Mouse (Mus musculus): ENCODE results near the gene Habp2. TPM values are rescaled to one million over a fixed set of nuclear protein-coding genes. Genes with fewer than 3 reads are reported as not detected.

Gene Habp2
- polyA plus RNA-seq, 1 experiment, result not detected

DNA sequence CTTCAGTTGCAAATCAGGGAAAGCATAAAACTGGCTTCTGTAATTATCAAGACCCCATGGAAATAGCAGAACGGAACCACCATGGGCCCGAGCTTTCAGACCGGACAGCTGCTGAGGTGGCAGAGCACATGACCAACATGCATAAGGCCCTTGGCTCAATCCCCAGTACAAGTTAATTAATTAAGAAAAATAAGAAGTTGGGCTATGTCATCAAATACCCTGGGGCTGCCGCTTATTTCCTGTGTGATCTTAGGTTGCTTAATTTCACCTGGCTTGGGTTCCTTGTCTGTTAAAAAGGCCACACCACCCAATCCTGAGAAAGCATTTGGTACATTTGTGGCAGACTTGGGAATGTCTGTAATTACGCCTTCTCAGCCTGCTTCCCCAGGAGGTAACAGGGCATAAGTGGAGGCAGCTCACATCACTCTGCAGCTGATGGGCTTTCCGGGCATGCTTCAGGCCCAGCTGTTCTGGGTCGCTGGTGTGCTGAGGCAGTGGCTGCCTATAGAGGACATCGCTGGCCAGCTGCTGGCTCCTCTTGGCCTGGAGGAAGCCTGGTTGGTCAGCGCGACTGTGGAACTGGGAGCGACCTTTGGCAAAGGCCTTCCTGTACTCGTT lies 34.5 kb downstream of the Habp2 start:
- Histone ChIP-seq H3K27ac (ENCODE audit: insufficient read depth, low read length) (no peak overlapping the region), H3K9ac (ENCODE audit: low read depth, poor library complexity, severe bottlenecking) (no peak overlapping the region), H3K9me3 (replicated peaks; ENCODE audit: control insufficient read depth, insufficient read depth, low read length, poor library complexity, severe bottlenecking) (no peaks in the 10 kb centered on the region), H3K4me3 (ENCODE audit: low read depth, low read length) (no peak overlapping the region), H3K27me3 (ENCODE audit: control insufficient read depth, insufficient read depth, low read length, poor library complexity, severe bottlenecking) (no peaks in the 10 kb centered on the region), H3K4me1 (ENCODE audit: control insufficient read depth, insufficient read depth, low read length) (no peaks in the 10 kb centered on the region), H3K36me3 (ENCODE audit: control insufficient read depth, insufficient read depth, low read length, poor library complexity, severe bottlenecking) (no peaks in the 10 kb centered on the region)
- no peak for TF ChIP-seq CTCF (IDR thresholded peaks at IDR 0.05; ENCODE audit: low read depth, low read length)
- no peak for TF ChIP-seq EP300 (IDR thresholded peaks at IDR 0.05; ENCODE audit: insufficient read depth, low read depth, low read length)
- TF ChIP-seq POLR2A (IDR thresholded peaks at IDR 0.05; ENCODE audit: insufficient read depth, low read length), result no peak

GRCm38 (mm10) chr19:56325676-56326075 lies 38.7 kb downstream of the Habp2 start:
- H3K4me1 ChIP-seq (ENCODE audit: control insufficient read depth, insufficient read depth, low read length), result no peaks in the 10 kb centered on the region

GRCm38 (mm10) chr19:56326243-56326855 lies 39.4 kb downstream of the Habp2 start:
- TF ChIP-seq POLR2A (IDR thresholded peaks at IDR 0.05; ENCODE audit: insufficient read depth, low read length) (no peak), CTCF (IDR thresholded peaks at IDR 0.05; ENCODE audit: low read depth, low read length) (no peak), EP300 (IDR thresholded peaks at IDR 0.05; ENCODE audit: insufficient read depth, low read depth, low read length) (no peak)
- Histone ChIP-seq H3K27me3 (ENCODE audit: control insufficient read depth, insufficient read depth, low read length, poor library complexity, severe bottlenecking) (no peaks in the 10 kb centered on the region), H3K27ac (ENCODE audit: insufficient read depth, low read length) (no peak overlapping the region), H3K9ac (ENCODE audit: low read depth, poor library complexity, severe bottlenecking) (no peak overlapping the region), H3K4me3 (ENCODE audit: low read depth, low read length) (no peak overlapping the region), H3K36me3 (ENCODE audit: control insufficient read depth, insufficient read depth, low read length, poor library complexity, severe bottlenecking) (no peaks in the 10 kb centered on the region), H3K4me1 (ENCODE audit: control insufficient read depth, insufficient read depth, low read length) (no peaks in the 10 kb centered on the region), H3K9me3 (replicated peaks; ENCODE audit: control insufficient read depth, insufficient read depth, low read length, poor library complexity, severe bottlenecking) (no peaks in the 10 kb centered on the region)

More at GRCm38 (mm10) chr19:56325676-56326075, 38.7 kb downstream of the Habp2 start:
- Histone ChIP-seq H3K27me3 (ENCODE audit: control insufficient read depth, insufficient read depth, low read length, poor library complexity, severe bottlenecking) (no peaks in the 10 kb centered on the region), H3K27ac (ENCODE audit: insufficient read depth, low read length) (no peak overlapping the region), H3K9ac (ENCODE audit: low read depth, poor library complexity, severe bottlenecking) (no peak overlapping the region), H3K4me3 (ENCODE audit: low read depth, low read length) (no peak overlapping the region), H3K9me3 (replicated peaks; ENCODE audit: control insufficient read depth, insufficient read depth, low read length, poor library complexity, severe bottlenecking) (no peaks in the 10 kb centered on the region), H3K36me3 (ENCODE audit: control insufficient read depth, insufficient read depth, low read length, poor library complexity, severe bottlenecking) (no peaks in the 10 kb centered on the region)
- TF ChIP-seq POLR2A (IDR thresholded peaks at IDR 0.05; ENCODE audit: insufficient read depth, low read length) (no peak), CTCF (IDR thresholded peaks at IDR 0.05; ENCODE audit: low read depth, low read length) (no peak), EP300 (IDR thresholded peaks at IDR 0.05; ENCODE audit: insufficient read depth, low read depth, low read length) (no peak)

GRCm38 (mm10) chr19:56336321-56336720 lies 49.4 kb downstream of the Habp2 start:
- TF ChIP-seq POLR2A (IDR thresholded peaks at IDR 0.05; ENCODE audit: insufficient read depth, low read length), result no peak
- TF ChIP-seq CTCF (IDR thresholded peaks at IDR 0.05; ENCODE audit: low read depth, low read length), result no peak
- Histone ChIP-seq H3K9ac (ENCODE audit: low read depth, poor library complexity, severe bottlenecking) (no peak overlapping the region), H3K4me3 (ENCODE audit: low read depth, low read length) (no peak overlapping the region), H3K36me3 (ENCODE audit: control insufficient read depth, insufficient read depth, low read length, poor library complexity, severe bottlenecking) (no peaks in the 10 kb centered on the region), H3K9me3 (replicated peaks; ENCODE audit: control insufficient read depth, insufficient read depth, low read length, poor library complexity, severe bottlenecking) (no peaks in the 10 kb centered on the region), H3K27ac (ENCODE audit: insufficient read depth, low read length) (no peak overlapping the region), H3K4me1 (ENCODE audit: control insufficient read depth, insufficient read depth, low read length) (no peaks in the 10 kb centered on the region), H3K27me3 (ENCODE audit: control insufficient read depth, insufficient read depth, low read length, poor library complexity, severe bottlenecking) (no peaks in the 10 kb centered on the region)

- TF ChIP-seq POLR2A (IDR thresholded peaks at IDR 0.05; ENCODE audit: insufficient read depth, low read length), result no peak
- TF ChIP-seq CTCF (IDR thresholded peaks at IDR 0.05; ENCODE audit: low read depth, low read length), result no peak
- TF ChIP-seq EP300 (IDR thresholded peaks at IDR 0.05; ENCODE audit: insufficient read depth, low read depth, low read length), result no peak
Observed at GRCm38 (mm10) chr19:56336826-56337225, 49.9 kb downstream of the Habp2 start.

GRCm38 (mm10) chr19:56342006-56342405 lies 55.1 kb downstream of the Habp2 start:
- Histone ChIP-seq H3K4me1 (ENCODE audit: control insufficient read depth, insufficient read depth, low read length) (no peaks in the 10 kb centered on the region), H3K9ac (ENCODE audit: low read depth, poor library complexity, severe bottlenecking) (no peak overlapping the region), H3K27ac (ENCODE audit: insufficient read depth, low read length) (no peak overlapping the region), H3K27me3 (ENCODE audit: control insufficient read depth, insufficient read depth, low read length, poor library complexity, severe bottlenecking) (no peaks in the 10 kb centered on the region), H3K36me3 (ENCODE audit: control insufficient read depth, insufficient read depth, low read length, poor library complexity, severe bottlenecking) (no peaks in the 10 kb centered on the region), H3K4me3 (ENCODE audit: low read depth, low read length) (no peak overlapping the region), H3K9me3 (replicated peaks; ENCODE audit: control insufficient read depth, insufficient read depth, low read length, poor library complexity, severe bottlenecking) (no peaks in the 10 kb centered on the region)
- TF ChIP-seq CTCF (IDR thresholded peaks at IDR 0.05; ENCODE audit: low read depth, low read length), result no peak
- TF ChIP-seq EP300 (IDR thresholded peaks at IDR 0.05; ENCODE audit: insufficient read depth, low read depth, low read length), result no peak
- no peak for TF ChIP-seq POLR2A (IDR thresholded peaks at IDR 0.05; ENCODE audit: insufficient read depth, low read length)

More at GRCm38 (mm10) chr19:56336826-56337225, 49.9 kb downstream of the Habp2 start:
- Histone ChIP-seq H3K36me3 (ENCODE audit: control insufficient read depth, insufficient read depth, low read length, poor library complexity, severe bottlenecking) (no peaks in the 10 kb centered on the region), H3K4me1 (ENCODE audit: control insufficient read depth, insufficient read depth, low read length) (no peaks in the 10 kb centered on the region), H3K9ac (ENCODE audit: low read depth, poor library complexity, severe bottlenecking) (no peak overlapping the region), H3K27ac (ENCODE audit: insufficient read depth, low read length) (no peak overlapping the region), H3K4me3 (ENCODE audit: low read depth, low read length) (no peak overlapping the region), H3K27me3 (ENCODE audit: control insufficient read depth, insufficient read depth, low read length, poor library complexity, severe bottlenecking) (no peaks in the 10 kb centered on the region), H3K9me3 (replicated peaks; ENCODE audit: control insufficient read depth, insufficient read depth, low read length, poor library complexity, severe bottlenecking) (no peaks in the 10 kb centered on the region)
